Mouse (Mus musculus): ENCODE data around the gene Sohlh2. TPM values are rescaled to one million over a fixed set of nuclear protein-coding genes. Genes with fewer than 3 reads are reported as not detected.

The Sohlh2 gene
- polyA plus RNA-seq, 1 experiment: not detected

GRCm38 (mm10) chr3:55206413-55206812, 24.6 kb downstream of the Sohlh2 start:
- no peak for DNase-seq (ENCODE audit: low read depth in 1 of 2, low spot score in 2 of 2)
- Histone ChIP-seq H3K4me3 (ENCODE audit: extremely low read depth, insufficient read depth, insufficient read length) (no peak overlapping the region), H3K27me3 (ENCODE audit: control insufficient read depth, insufficient read depth, low read length) (no peaks in the 10 kb centered on the region), H3K4me1 (ENCODE audit: control insufficient read depth, insufficient read depth, insufficient read length) (no peaks in the 10 kb centered on the region), H3K36me3 (ENCODE audit: control insufficient read depth, insufficient read depth, low read length) (no peaks in the 10 kb centered on the region), H3K27ac (ENCODE audit: insufficient read depth, low read length) (no peak overlapping the region)
- no peak for TF ChIP-seq POLR2A (IDR thresholded peaks at IDR 0.05; ENCODE audit: low read depth, low read length)
- no peak for TF ChIP-seq CTCF (IDR thresholded peaks at IDR 0.05; ENCODE audit: extremely low read depth, insufficient read depth, insufficient read length, insufficient replicate concordance)
- WGBS: 88% methylated on average over 2 of the region's 2 CpGs

- no peak overlapping the region for H3K4me3 ChIP-seq (ENCODE audit: extremely low read depth, insufficient read depth, insufficient read length)
- H3K4me1 ChIP-seq (ENCODE audit: control insufficient read depth, insufficient read depth, insufficient read length): no peaks in the 10 kb centered on the region
- no peak for DNase-seq (ENCODE audit: low read depth in 1 of 2, low spot score in 2 of 2)
- WGBS: 86% methylated on average over 6 of the region's 6 CpGs
- H3K36me3 ChIP-seq (ENCODE audit: control insufficient read depth, insufficient read depth, low read length): no peaks in the 10 kb centered on the region
- H3K27ac ChIP-seq (ENCODE audit: insufficient read depth, low read length): no peak overlapping the region
- TF ChIP-seq POLR2A (IDR thresholded peaks at IDR 0.05; ENCODE audit: low read depth, low read length): no peak
- TF ChIP-seq CTCF (IDR thresholded peaks at IDR 0.05; ENCODE audit: extremely low read depth, insufficient read depth, insufficient read length, insufficient replicate concordance): no peak
- no peaks in the 10 kb centered on the region for H3K27me3 ChIP-seq (ENCODE audit: control insufficient read depth, insufficient read depth, low read length)
Measured at GRCm38 (mm10) chr3:55207665-55208064, 25.8 kb downstream of the Sohlh2 start.

DNA sequence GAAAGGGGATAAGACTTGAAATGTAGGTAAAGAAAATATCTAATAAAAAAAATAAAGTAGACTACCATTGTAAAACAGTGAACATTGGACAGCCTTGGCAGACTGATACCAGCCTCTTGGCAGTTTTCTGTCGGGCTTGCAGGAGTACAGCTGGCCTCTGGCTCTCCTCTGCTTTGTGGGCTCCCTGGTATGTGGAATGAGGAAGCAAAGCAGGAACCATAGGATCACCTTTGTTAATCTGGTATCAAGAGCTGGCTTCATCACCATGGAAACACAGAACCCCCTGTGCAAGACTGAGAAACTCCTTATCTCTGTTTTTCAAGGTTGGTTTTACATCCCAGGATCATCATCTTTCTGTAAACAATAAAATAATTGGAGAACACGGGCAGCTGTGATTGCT, 30.4 kb downstream of the Sohlh2 start:
- no peak for DNase-seq (ENCODE audit: low read depth in 1 of 2, low spot score in 2 of 2)
- H3K27me3 ChIP-seq (ENCODE audit: control insufficient read depth, insufficient read depth, low read length): no peaks in the 10 kb centered on the region
- H3K4me3 ChIP-seq (ENCODE audit: extremely low read depth, insufficient read depth, insufficient read length): no peak overlapping the region
- H3K4me1 ChIP-seq (ENCODE audit: control insufficient read depth, insufficient read depth, insufficient read length): no peaks in the 10 kb centered on the region
- H3K36me3 ChIP-seq (ENCODE audit: control insufficient read depth, insufficient read depth, low read length): no peaks in the 10 kb centered on the region
- no peak overlapping the region for H3K27ac ChIP-seq (ENCODE audit: insufficient read depth, low read length)
- TF ChIP-seq CTCF (IDR thresholded peaks at IDR 0.05; ENCODE audit: extremely low read depth, insufficient read depth, insufficient read length, insufficient replicate concordance) (no peak), POLR2A (IDR thresholded peaks at IDR 0.05; ENCODE audit: low read depth, low read length) (no peak)
- WGBS: 34% methylated on average over 2 of the region's 2 CpGs

GRCm38 (mm10) chr3:55213785-55214184, 32.0 kb downstream of the Sohlh2 start:
- Histone ChIP-seq H3K4me3 (ENCODE audit: extremely low read depth, insufficient read depth, insufficient read length) (no peak overlapping the region), H3K36me3 (ENCODE audit: control insufficient read depth, insufficient read depth, low read length) (no peaks in the 10 kb centered on the region), H3K27me3 (ENCODE audit: control insufficient read depth, insufficient read depth, low read length) (no peaks in the 10 kb centered on the region), H3K27ac (ENCODE audit: insufficient read depth, low read length) (no peak overlapping the region), H3K4me1 (ENCODE audit: control insufficient read depth, insufficient read depth, insufficient read length) (no peaks in the 10 kb centered on the region)
- 85% methylated on average over 4 of the region's 4 CpGs for WGBS
- DNase-seq (ENCODE audit: low read depth in 1 of 2, low spot score in 2 of 2): no peak
- TF ChIP-seq CTCF (IDR thresholded peaks at IDR 0.05; ENCODE audit: extremely low read depth, insufficient read depth, insufficient read length, insufficient replicate concordance) (no peak), POLR2A (IDR thresholded peaks at IDR 0.05; ENCODE audit: low read depth, low read length) (no peak)

- no peak for TF ChIP-seq POLR2A (IDR thresholded peaks at IDR 0.05; ENCODE audit: low read depth, low read length)
- no peak for TF ChIP-seq CTCF (IDR thresholded peaks at IDR 0.05; ENCODE audit: extremely low read depth, insufficient read depth, insufficient read length, insufficient replicate concordance)
- WGBS: 77% methylated on average over 6 of the region's 6 CpGs
- Histone ChIP-seq H3K4me3 (ENCODE audit: extremely low read depth, insufficient read depth, insufficient read length) (no peak overlapping the region), H3K4me1 (ENCODE audit: control insufficient read depth, insufficient read depth, insufficient read length) (no peaks in the 10 kb centered on the region), H3K27ac (ENCODE audit: insufficient read depth, low read length) (no peak overlapping the region), H3K36me3 (ENCODE audit: control insufficient read depth, insufficient read depth, low read length) (no peaks in the 10 kb centered on the region), H3K27me3 (ENCODE audit: control insufficient read depth, insufficient read depth, low read length) (no peaks in the 10 kb centered on the region)
- DNase-seq (ENCODE audit: low read depth in 1 of 2, low spot score in 2 of 2): no peak
Measured at GRCm38 (mm10) chr3:55214413-55214812, 32.6 kb downstream of the Sohlh2 start.

DNA sequence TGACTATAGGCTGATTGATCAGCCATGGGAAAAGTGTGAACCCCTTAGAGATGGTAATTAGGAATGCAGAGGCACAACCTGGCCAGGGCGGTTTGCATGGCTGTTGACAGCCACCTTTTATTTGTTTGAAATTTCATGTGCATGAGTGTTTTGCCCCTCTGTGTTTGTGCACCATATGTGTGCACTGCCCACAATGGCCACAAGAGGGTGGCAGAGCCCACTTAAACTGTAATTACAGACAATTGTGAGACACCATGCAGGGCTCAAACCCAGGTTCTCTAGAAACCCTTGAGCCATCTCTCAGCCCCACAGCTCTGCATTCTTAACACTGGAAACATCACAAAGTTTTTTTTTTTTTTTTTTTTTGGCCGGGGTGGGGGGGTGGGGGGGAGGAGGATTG, 40.7 kb downstream of the Sohlh2 start:
- Histone ChIP-seq H3K36me3 (ENCODE audit: control insufficient read depth, insufficient read depth, low read length) (no peaks in the 10 kb centered on the region), H3K4me3 (ENCODE audit: extremely low read depth, insufficient read depth, insufficient read length) (no peak overlapping the region), H3K27ac (ENCODE audit: insufficient read depth, low read length) (no peak overlapping the region), H3K4me1 (ENCODE audit: control insufficient read depth, insufficient read depth, insufficient read length) (no peaks in the 10 kb centered on the region), H3K27me3 (ENCODE audit: control insufficient read depth, insufficient read depth, low read length) (no peaks in the 10 kb centered on the region)
- DNase-seq (ENCODE audit: low read depth in 1 of 2, low spot score in 2 of 2): no peak
- TF ChIP-seq POLR2A (IDR thresholded peaks at IDR 0.05; ENCODE audit: low read depth, low read length) (no peak), CTCF (IDR thresholded peaks at IDR 0.05; ENCODE audit: extremely low read depth, insufficient read depth, insufficient read length, insufficient replicate concordance) (no peak)
- WGBS: 82% methylated on average over 2 of the region's 2 CpGs

DNA sequence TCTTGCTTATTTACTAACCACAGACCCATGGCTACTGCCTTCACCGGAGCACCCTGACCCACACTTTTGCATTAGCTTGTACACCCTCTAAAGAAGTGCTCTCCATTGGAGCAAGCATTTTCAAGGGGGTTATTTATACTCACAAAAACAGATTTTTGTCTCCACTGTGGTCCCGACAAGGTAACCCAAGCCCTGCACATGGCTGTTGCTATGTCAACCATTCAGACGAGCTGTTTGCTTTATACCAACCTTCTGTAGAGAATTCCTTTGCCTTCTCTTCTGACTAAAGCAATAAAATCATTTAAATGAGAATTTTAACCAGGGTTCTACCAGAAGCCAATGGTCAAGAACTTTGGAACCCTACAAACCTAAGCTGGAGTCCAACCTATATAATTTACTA, 42.0 kb downstream of the Sohlh2 start:
- Histone ChIP-seq H3K4me1 (ENCODE audit: control insufficient read depth, insufficient read depth, insufficient read length) (no peaks in the 10 kb centered on the region), H3K36me3 (ENCODE audit: control insufficient read depth, insufficient read depth, low read length) (no peaks in the 10 kb centered on the region), H3K27ac (ENCODE audit: insufficient read depth, low read length) (no peak overlapping the region), H3K4me3 (ENCODE audit: extremely low read depth, insufficient read depth, insufficient read length) (no peak overlapping the region), H3K27me3 (ENCODE audit: control insufficient read depth, insufficient read depth, low read length) (no peaks in the 10 kb centered on the region)
- 84% methylated on average over 3 of the region's 3 CpGs for WGBS
- no peak for DNase-seq (ENCODE audit: low read depth in 1 of 2, low spot score in 2 of 2)
- no peak for TF ChIP-seq CTCF (IDR thresholded peaks at IDR 0.05; ENCODE audit: extremely low read depth, insufficient read depth, insufficient read length, insufficient replicate concordance)
- no peak for TF ChIP-seq POLR2A (IDR thresholded peaks at IDR 0.05; ENCODE audit: low read depth, low read length)
